Comparison of ENCODE assay signal across 7 mouse cellular contexts in genomic region chr7:127243361-127243867, GRCm38 (mm10). TPM values are rescaled to one million over a fixed set of nuclear protein-coding genes. Genes with fewer than 3 reads are reported as not detected.
DNase-seq lines count a peak whose midpoint lies in the region; ATAC-seq and TF ChIP-seq lines count a peak whose summit lies in the region.

No protein-coding gene starts in this region.

- no peaks in the 10 kb centered on the region for H3K27me3 ChIP-seq in megakaryocyte, embryonic 14.5 days (replicated peaks)
- no peaks in the 10 kb centered on the region for H3K27me3 ChIP-seq in forebrain, embryonic 11.5 days (ENCODE audit: control insufficient read depth, insufficient read depth, low read length)
- H3K27me3 ChIP-seq in liver, embryonic 11.5 days (replicated peaks; ENCODE audit: control insufficient read depth, insufficient read depth, low read length) = no peaks in the 10 kb centered on the region
- H3K27me3 ChIP-seq in stomach, postnatal 0 days (ENCODE audit: control insufficient read depth, insufficient read depth, low read length) = no peaks in the 10 kb centered on the region

- H3K9me3 ChIP-seq in megakaryocyte, embryonic 14.5 days = peaks cover 5% of the 10 kb centered on the region; the same call in 1 of the 2 replicates
- H3K9me3 ChIP-seq in forebrain, embryonic 11.5 days (ENCODE audit: control insufficient read depth, low read length) = no peaks in the 10 kb centered on the region
- no peaks in the 10 kb centered on the region for H3K9me3 ChIP-seq in liver, embryonic 11.5 days (ENCODE audit: control insufficient read depth, low read length)
- no peaks in the 10 kb centered on the region for H3K9me3 ChIP-seq in stomach, postnatal 0 days (ENCODE audit: control insufficient read depth, low read length)

- peak overlapping the region; percentile 86 for H3K9ac ChIP-seq in forebrain, embryonic 11.5 days (ENCODE audit: low read length)
- peak overlapping the region; percentile 96 for H3K9ac ChIP-seq in liver, embryonic 11.5 days (ENCODE audit: low read depth, low read length)
- peak overlapping the region; percentile 96 for H3K9ac ChIP-seq in stomach, postnatal 0 days (ENCODE audit: low read length)

- peak overlapping the region; percentile 96 for H3K4me3 ChIP-seq in megakaryocyte, embryonic 14.5 days (replicated peaks)
- peak overlapping the region; percentile 79; the same call in 1 of the 2 replicates for H3K4me3 ChIP-seq in forebrain, embryonic 11.5 days (ENCODE audit: low read depth, low read length)
- peak overlapping the region; percentile 80 for H3K4me3 ChIP-seq in liver, embryonic 11.5 days (ENCODE audit: low read depth, low read length)
- H3K4me3 ChIP-seq in stomach, postnatal 0 days (ENCODE audit: low read depth, low read length) = peak overlapping the region; percentile 80

- H3K36me3 ChIP-seq in megakaryocyte, embryonic 14.5 days (replicated peaks; ENCODE audit: low read length) = peaks cover 38% of the 10 kb centered on the region
- peaks cover 2% of the 10 kb centered on the region for H3K36me3 ChIP-seq in forebrain, embryonic 11.5 days (ENCODE audit: control insufficient read depth, insufficient read depth, low read length)
- H3K36me3 ChIP-seq in liver, embryonic 11.5 days (ENCODE audit: control insufficient read depth, insufficient read depth, low read length) = peaks cover 13% of the 10 kb centered on the region
- H3K36me3 ChIP-seq in stomach, postnatal 0 days (ENCODE audit: control insufficient read depth, insufficient read depth, low read length) = 0 out of 2 replicates have a peak, but pooled peaks cover 3% of the 10 kb centered on the region

- H3K27ac ChIP-seq in forebrain, embryonic 11.5 days (ENCODE audit: low read depth, low read length) = peak overlapping the region; percentile 84; the same call in 1 of the 2 replicates
- peak overlapping the region; percentile 92 for H3K27ac ChIP-seq in liver, embryonic 11.5 days (ENCODE audit: low read depth, low read length)
- peak overlapping the region; percentile 96 for H3K27ac ChIP-seq in stomach, postnatal 0 days (replicated peaks)

- 40% methylated on average over 2 of the region's 2 CpGs for WGBS in forebrain, embryonic 11.5 days
- WGBS in liver, embryonic 11.5 days = 38% methylated on average over 2 of the region's 2 CpGs
- WGBS in stomach, postnatal 0 days = 23% methylated on average over 2 of the region's 2 CpGs

- H3K4me2 ChIP-seq in forebrain, embryonic 11.5 days (ENCODE audit: low read depth, low read length, severe bottlenecking) = peak overlapping the region; percentile 88
- peak overlapping the region; percentile 94 for H3K4me2 ChIP-seq in liver, embryonic 11.5 days
- H3K4me2 ChIP-seq in stomach, postnatal 0 days (replicated peaks; ENCODE audit: low read depth) = peak overlapping the region; percentile 77

- peaks cover 50% of the 10 kb centered on the region for H3K4me1 ChIP-seq in megakaryocyte, embryonic 14.5 days
- peaks cover 20% of the 10 kb centered on the region for H3K4me1 ChIP-seq in forebrain, embryonic 11.5 days (replicated peaks; ENCODE audit: control insufficient read depth, insufficient read depth, low read length)
- H3K4me1 ChIP-seq in liver, embryonic 11.5 days (replicated peaks; ENCODE audit: control insufficient read depth, insufficient read depth, low read length) = peaks cover 30% of the 10 kb centered on the region
- no peaks in the 10 kb centered on the region for H3K4me1 ChIP-seq in stomach, postnatal 0 days (replicated peaks; ENCODE audit: control insufficient read depth, insufficient read depth)

- no peak for TF ChIP-seq EP300 in stomach, postnatal 0 days (optimal IDR thresholded peaks at IDR 0.05)

- peak; percentile 13; the same call in 1 of the 2 replicates for TF ChIP-seq CTCF in stomach, postnatal 0 days (IDR thresholded peaks at IDR 0.05; ENCODE audit: low read depth)

- no peak for ATAC-seq in megakaryocyte, adult 5-6 weeks (ENCODE audit: poor library complexity, severe bottlenecking)
- no peak for ATAC-seq in forebrain, embryonic 11.5 days (replicated peaks; ENCODE audit: low FRiP score)
- ATAC-seq in liver, embryonic 11.5 days (replicated peaks; ENCODE audit: low FRiP score) = no peak
- ATAC-seq in stomach, postnatal 0 days (ENCODE audit: low FRiP score, low TSS enrichment) = no peak

- no peak for DNase-seq in forebrain, embryonic 11.5 days (ENCODE audit: low spot score)
- no peak for DNase-seq in liver, embryonic 11.5 days (ENCODE audit: low spot score)
- no peak for DNase-seq in stomach, postnatal 0 days (ENCODE audit: low spot score)
- no peak for DNase-seq in frontal cortex, postnatal 14 days (ENCODE audit: low spot score in 2 of 2)
- DNase-seq in thymus, postnatal 0 days (ENCODE audit: low spot score) = no peak

RNA-seq across cellular contexts. Expression of gene Zfp771, which starts 0.7 kb away (rescaled TPM):
- 85.4 and 270 TPM in 2 replicates for polyA plus RNA-seq in megakaryocyte, embryonic 14.5 days (2012; ENCODE audit: insufficient read depth, low replicate concordance)
- 0.96 and 1.8 TPM in 2 replicates for total RNA-seq in megakaryocyte, adult 5-6 weeks (2015)
- 0.28 and 0.73 TPM in 2 replicates for total RNA-seq in megakaryocyte, adult 5-6 weeks (2017)
- 53.8 and 62.5 TPM in 2 replicates for polyA plus RNA-seq in forebrain, embryonic 11.5 days (2014; fragmentation: Nextera tagmentation; extraction: Ambion mirVana)
- polyA plus RNA-seq in liver, embryonic 11.5 days (2014; fragmentation: Nextera tagmentation; extraction: Ambion mirVana) = 45.9 and 47.3 TPM in 2 replicates
- polyA plus RNA-seq in stomach, postnatal 0 days (2015; fragmentation: Nextera tagmentation; extraction: Ambion mirVana) = 27.3 and 29.6 TPM in 2 replicates
- polyA plus RNA-seq in thymus, postnatal 0 days (2015; fragmentation: Nextera tagmentation; extraction: Ambion mirVana) = 34.7 and 37.0 TPM in 2 replicates

RNA-seq across cellular contexts. Expression of gene Sept1, which starts 10.5 kb away (rescaled TPM):
- polyA plus RNA-seq in megakaryocyte, embryonic 14.5 days (2012; ENCODE audit: insufficient read depth, low replicate concordance) = 369 and 529 TPM in 2 replicates
- total RNA-seq in megakaryocyte, adult 5-6 weeks (2015) = 36.2 and 36.8 TPM in 2 replicates
- total RNA-seq in megakaryocyte, adult 5-6 weeks (2017) = 31.2 and 42.7 TPM in 2 replicates
- polyA plus RNA-seq in forebrain, embryonic 11.5 days (2014; fragmentation: Nextera tagmentation; extraction: Ambion mirVana) = 32.8 and 36.6 TPM in 2 replicates
- polyA plus RNA-seq in liver, embryonic 11.5 days (2014; fragmentation: Nextera tagmentation; extraction: Ambion mirVana) = 14.9 and 17.5 TPM in 2 replicates
- polyA plus RNA-seq in stomach, postnatal 0 days (2015; fragmentation: Nextera tagmentation; extraction: Ambion mirVana) = 7.0 and 7.9 TPM in 2 replicates
- polyA plus RNA-seq in thymus, postnatal 0 days (2015; fragmentation: Nextera tagmentation; extraction: Ambion mirVana) = 638 and 684 TPM in 2 replicates

RNA-seq across cellular contexts. Expression of gene Zfp553, which starts 10.6 kb away (rescaled TPM):
- 10.8 and 17.3 TPM in 2 replicates for polyA plus RNA-seq in megakaryocyte, embryonic 14.5 days (2012; ENCODE audit: insufficient read depth, low replicate concordance)
- total RNA-seq in megakaryocyte, adult 5-6 weeks (2015) = 2.9 and 3.1 TPM in 2 replicates
- 5.9 and 9.7 TPM in 2 replicates for total RNA-seq in megakaryocyte, adult 5-6 weeks (2017)
- polyA plus RNA-seq in forebrain, embryonic 11.5 days (2014; fragmentation: Nextera tagmentation; extraction: Ambion mirVana) = 41.8 and 43.3 TPM in 2 replicates
- polyA plus RNA-seq in liver, embryonic 11.5 days (2014; fragmentation: Nextera tagmentation; extraction: Ambion mirVana) = 17.2 TPM in 2 replicates
- polyA plus RNA-seq in stomach, postnatal 0 days (2015; fragmentation: Nextera tagmentation; extraction: Ambion mirVana) = 11.4 and 12.2 TPM in 2 replicates
- polyA plus RNA-seq in thymus, postnatal 0 days (2015; fragmentation: Nextera tagmentation; extraction: Ambion mirVana) = 25.4 and 29.7 TPM in 2 replicates

RNA-seq across cellular contexts. Expression of gene Dctpp1, which starts 17.1 kb away (rescaled TPM):
- polyA plus RNA-seq in megakaryocyte, embryonic 14.5 days (2012; ENCODE audit: insufficient read depth, low replicate concordance) = 65.3 and 143 TPM in 2 replicates
- 32.1 and 45.3 TPM in 2 replicates for total RNA-seq in megakaryocyte, adult 5-6 weeks (2015)
- 23.3 and 31.0 TPM in 2 replicates for total RNA-seq in megakaryocyte, adult 5-6 weeks (2017)
- polyA plus RNA-seq in forebrain, embryonic 11.5 days (2014; fragmentation: Nextera tagmentation; extraction: Ambion mirVana) = 265 and 279 TPM in 2 replicates
- polyA plus RNA-seq in liver, embryonic 11.5 days (2014; fragmentation: Nextera tagmentation; extraction: Ambion mirVana) = 266 and 275 TPM in 2 replicates
- 79.8 and 84.5 TPM in 2 replicates for polyA plus RNA-seq in stomach, postnatal 0 days (2015; fragmentation: Nextera tagmentation; extraction: Ambion mirVana)
- 181 and 213 TPM in 2 replicates for polyA plus RNA-seq in thymus, postnatal 0 days (2015; fragmentation: Nextera tagmentation; extraction: Ambion mirVana)

RNA-seq across cellular contexts. Expression of gene Sephs2, which starts 30.4 kb away (rescaled TPM):
- 32.9 and 41.0 TPM in 2 replicates for polyA plus RNA-seq in megakaryocyte, embryonic 14.5 days (2012; ENCODE audit: insufficient read depth, low replicate concordance)
- total RNA-seq in megakaryocyte, adult 5-6 weeks (2015) = 55.5 and 61.6 TPM in 2 replicates
- 130 and 138 TPM in 2 replicates for total RNA-seq in megakaryocyte, adult 5-6 weeks (2017)
- polyA plus RNA-seq in forebrain, embryonic 11.5 days (2014; fragmentation: Nextera tagmentation; extraction: Ambion mirVana) = 86.2 and 87.0 TPM in 2 replicates
- 178 and 203 TPM in 2 replicates for polyA plus RNA-seq in liver, embryonic 11.5 days (2014; fragmentation: Nextera tagmentation; extraction: Ambion mirVana)
- polyA plus RNA-seq in stomach, postnatal 0 days (2015; fragmentation: Nextera tagmentation; extraction: Ambion mirVana) = 113 and 115 TPM in 2 replicates
- 146 and 151 TPM in 2 replicates for polyA plus RNA-seq in thymus, postnatal 0 days (2015; fragmentation: Nextera tagmentation; extraction: Ambion mirVana)
